Mouse (Mus musculus) liver, embryonic 16.5 days (tissue): ENCODE data around the gene Kbtbd4. TPM values are rescaled to one million over a fixed set of nuclear protein-coding genes. Genes with fewer than 3 reads are reported as not detected.

Experiments
- ATAC-seq: fragments of 200-750 bp; cut with Nextera tagmentation; 2 replicates; pipeline ENCODE4 v1.8.0; 2017; ENCODE audit warnings: low read depth, mild to moderate bottlenecking, moderate number of reproducible peaks, moderate library complexity
- H3K27ac ChIP-seq: fragments of 300-500 bp; sonication (generic); 2 replicates; pipeline ENCODE4 v1.5.1; 2014; ENCODE audit warnings: mild to moderate bottlenecking, low read length
- H3K27me3 ChIP-seq: fragments of 300-500 bp; sonication (generic); 2 replicates; pipeline ENCODE4 v1.6.1; 2014; ENCODE audit warnings: low read depth, low read length, mixed read lengths; ENCODE audit not compliant: control insufficient read depth, insufficient read depth
- H3K36me3 ChIP-seq: fragments of 300-500 bp; sonication (generic); 2 replicates; pipeline ENCODE4 v1.6.1; 2014; ENCODE audit warnings: mild to moderate bottlenecking; ENCODE audit not compliant: control insufficient read depth, insufficient read depth
- H3K4me1 ChIP-seq: fragments of 300-500 bp; sonication (generic); 2 replicates; pipeline ENCODE4 v1.6.1; 2014; ENCODE audit warnings: low read depth, low read length, mixed read lengths; ENCODE audit not compliant: control insufficient read depth
- H3K4me2 ChIP-seq: fragments of 300-500 bp; sonication (generic); 2 replicates; pipeline ENCODE4 v1.6.1; 2014; ENCODE audit warnings: low read depth, low read length, mixed read lengths
- H3K4me3 ChIP-seq: fragments of 300-500 bp; sonication (generic); 2 replicates; pipeline ENCODE4 v1.5.1; 2014; ENCODE audit warnings: low read depth, mild to moderate bottlenecking, low read length
- H3K9ac ChIP-seq: fragments of 300-500 bp; sonication (generic); 2 replicates; pipeline ENCODE4 v1.6.1; 2014; ENCODE audit warnings: low read depth, low read length
- H3K9me3 ChIP-seq: fragments of 300-500 bp; sonication (generic); replicated peaks from 2 replicates; pipeline ENCODE4 v1.6.1; 2016; ENCODE audit warnings: low read length; ENCODE audit not compliant: control insufficient read depth
- WGBS: fragments of 180-500 bp; shearing (Covaris S2); extraction: QIAGEN DNeasy Blood & Tissue Kit; methylation state at CpG from one replicate; pipeline ENCODE4 v1.1.7; 2014; ENCODE audit not compliant: insufficient replicate concordance; 5-methylcytosine and 5-hydroxymethylcytosine counted together
- polyA plus RNA-seq: library from polyadenylated mRNA; unstranded; fragments of >200 nt; fragmentation: Nextera tagmentation; extraction: Ambion mirVana; gene quantifications from 2 replicates; pipeline ENCODE4 v1.2.1, GENCODE M21; 2015

The Kbtbd4 gene
- polyA plus RNA-seq, 1 experiment from 2014 or later = 15.7 TPM

GRCm38 (mm10) chr2:90877584-90878259 is 26.8 kb upstream of the Kbtbd4 start:
- H3K9me3 ChIP-seq = no peaks in the 10 kb centered on the region
- H3K4me2 ChIP-seq = no peak overlapping the region
- no peaks in the 10 kb centered on the region; the same call in 1 of the 2 replicates for H3K4me1 ChIP-seq
- H3K9ac ChIP-seq = no peak overlapping the region
- no peak for ATAC-seq
- H3K4me3 ChIP-seq = no peak overlapping the region
- 55% methylated on average over 4 of the region's 5 CpGs for WGBS
- no peaks in the 10 kb centered on the region for H3K36me3 ChIP-seq
- H3K27ac ChIP-seq = no peak overlapping the region
- no peaks in the 10 kb centered on the region for H3K27me3 ChIP-seq

- Histone ChIP-seq H3K9ac (no peak overlapping the region), H3K36me3 (no peaks in the 10 kb centered on the region), H3K9me3 (no peaks in the 10 kb centered on the region), H3K27me3 (peaks cover 9% of the 10 kb centered on the region), H3K4me3 (no peak overlapping the region), H3K4me1 (no peaks in the 10 kb centered on the region; the same call in 1 of the 2 replicates), H3K4me2 (no peak overlapping the region), H3K27ac (no peak overlapping the region)
- ATAC-seq = no peak
Observed at GRCm38 (mm10) chr2:90879419-90879818, 25.1 kb upstream of the Kbtbd4 start.

- Histone ChIP-seq H3K36me3 (no peaks in the 10 kb centered on the region), H3K9me3 (no peaks in the 10 kb centered on the region), H3K27ac (no peak overlapping the region), H3K4me1 (no peaks in the 10 kb centered on the region; the same call in 1 of the 2 replicates), H3K27me3 (peaks cover 17% of the 10 kb centered on the region), H3K9ac (no peak overlapping the region), H3K4me2 (no peak overlapping the region), H3K4me3 (no peak overlapping the region)
- WGBS = 37% methylated on average over 6 of the region's 6 CpGs
- ATAC-seq = no peak
Observed at GRCm38 (mm10) chr2:90880144-90880785, 24.3 kb upstream of the Kbtbd4 start.

- 59% methylated on average over 2 of the region's 2 CpGs for WGBS
- Histone ChIP-seq H3K27me3 (peaks cover 33% of the 10 kb centered on the region), H3K36me3 (no peaks in the 10 kb centered on the region), H3K9ac (no peak overlapping the region), H3K4me1 (peaks cover 4% of the 10 kb centered on the region), H3K4me3 (no peak overlapping the region), H3K27ac (no peak overlapping the region), H3K9me3 (no peaks in the 10 kb centered on the region), H3K4me2 (no peak overlapping the region)
- no peak for ATAC-seq
Observed at GRCm38 (mm10) chr2:90881824-90882223, 22.7 kb upstream of the Kbtbd4 start.

GRCm38 (mm10) chr2:90885218-90886041 is 19.1 kb upstream of the Kbtbd4 start, which contains the start of gene C1qtnf4:
Gene C1qtnf4 (plus strand): TSS chr2:90885860.
- Histone ChIP-seq H3K27ac (no peak within 1 kb of the TSS), H3K36me3 (no peaks in the 10 kb centered on the region), H3K4me1 (peaks cover 17% of the 10 kb centered on the region), H3K27me3 (peaks cover 69% of the 10 kb centered on the region), H3K4me3 (peak within 1 kb of the TSS; percentile 45), H3K4me2 (peak within 1 kb of the TSS; percentile 60), H3K9me3 (no peaks in the 10 kb centered on the region), H3K9ac (peak within 1 kb of the TSS; percentile 7; the same call in 1 of the 2 replicates)
- no peak for ATAC-seq
- WGBS = 2% methylated on average over 45 of the region's 45 CpGs

- Histone ChIP-seq H3K9me3 (no peaks in the 10 kb centered on the region), H3K27ac (no peak overlapping the region), H3K9ac (no peak overlapping the region), H3K4me1 (peaks cover 17% of the 10 kb centered on the region), H3K36me3 (no peaks in the 10 kb centered on the region), H3K4me3 (no peak overlapping the region), H3K27me3 (peaks cover 70% of the 10 kb centered on the region), H3K4me2 (no peak overlapping the region)
- 31% methylated on average over 6 of the region's 6 CpGs for WGBS
- no peak for ATAC-seq
Observed at GRCm38 (mm10) chr2:90886436-90886835, 18.1 kb upstream of the Kbtbd4 start.

GRCm38 (mm10) chr2:90887627-90888026 is 16.9 kb upstream of the Kbtbd4 start:
- H3K36me3 ChIP-seq = no peaks in the 10 kb centered on the region
- peaks cover 70% of the 10 kb centered on the region for H3K27me3 ChIP-seq
- peaks cover 21% of the 10 kb centered on the region for H3K4me1 ChIP-seq
- H3K4me2 ChIP-seq = no peak overlapping the region
- ATAC-seq = no peak
- no peaks in the 10 kb centered on the region for H3K9me3 ChIP-seq
- no peak overlapping the region for H3K4me3 ChIP-seq
- WGBS = 54% methylated on average over 5 of the region's 5 CpGs
- no peak overlapping the region for H3K27ac ChIP-seq
- no peak overlapping the region for H3K9ac ChIP-seq

- H3K27ac ChIP-seq = peak overlapping the region; percentile 39; the same call in 1 of the 2 replicates
- peak; percentile 73 for ATAC-seq
- H3K9ac ChIP-seq = peak overlapping the region; percentile 69
- H3K27me3 ChIP-seq = peaks cover 57% of the 10 kb centered on the region
- H3K4me2 ChIP-seq = peak overlapping the region; percentile 97
- peaks cover 42% of the 10 kb centered on the region for H3K4me1 ChIP-seq
- H3K9me3 ChIP-seq = no peaks in the 10 kb centered on the region
- WGBS = 4% methylated on average over 131 of the region's 133 CpGs
- peak overlapping the region; percentile 70 for H3K4me3 ChIP-seq
- H3K36me3 ChIP-seq = no peaks in the 10 kb centered on the region
Observed at GRCm38 (mm10) chr2:90889550-90890548, 14.7 kb upstream of the Kbtbd4 start.
